Mouse (Mus musculus) c-Kit-positive CD71-negative TER-119-negative erythroid progenitor cells, embryonic 14.5 days (primary cell): Measurements from ENCODE around the gene Ybx3.
A peak's percentile ranks its signal among the peaks of the same experiment; 100 is the strongest.

Source experiments
- DNase-seq: peaks from one replicate; pipeline ENCODE4 v3.0.0-alpha.2; 2013; ENCODE audit warnings: low read depth

Gene Ybx3

DNA sequence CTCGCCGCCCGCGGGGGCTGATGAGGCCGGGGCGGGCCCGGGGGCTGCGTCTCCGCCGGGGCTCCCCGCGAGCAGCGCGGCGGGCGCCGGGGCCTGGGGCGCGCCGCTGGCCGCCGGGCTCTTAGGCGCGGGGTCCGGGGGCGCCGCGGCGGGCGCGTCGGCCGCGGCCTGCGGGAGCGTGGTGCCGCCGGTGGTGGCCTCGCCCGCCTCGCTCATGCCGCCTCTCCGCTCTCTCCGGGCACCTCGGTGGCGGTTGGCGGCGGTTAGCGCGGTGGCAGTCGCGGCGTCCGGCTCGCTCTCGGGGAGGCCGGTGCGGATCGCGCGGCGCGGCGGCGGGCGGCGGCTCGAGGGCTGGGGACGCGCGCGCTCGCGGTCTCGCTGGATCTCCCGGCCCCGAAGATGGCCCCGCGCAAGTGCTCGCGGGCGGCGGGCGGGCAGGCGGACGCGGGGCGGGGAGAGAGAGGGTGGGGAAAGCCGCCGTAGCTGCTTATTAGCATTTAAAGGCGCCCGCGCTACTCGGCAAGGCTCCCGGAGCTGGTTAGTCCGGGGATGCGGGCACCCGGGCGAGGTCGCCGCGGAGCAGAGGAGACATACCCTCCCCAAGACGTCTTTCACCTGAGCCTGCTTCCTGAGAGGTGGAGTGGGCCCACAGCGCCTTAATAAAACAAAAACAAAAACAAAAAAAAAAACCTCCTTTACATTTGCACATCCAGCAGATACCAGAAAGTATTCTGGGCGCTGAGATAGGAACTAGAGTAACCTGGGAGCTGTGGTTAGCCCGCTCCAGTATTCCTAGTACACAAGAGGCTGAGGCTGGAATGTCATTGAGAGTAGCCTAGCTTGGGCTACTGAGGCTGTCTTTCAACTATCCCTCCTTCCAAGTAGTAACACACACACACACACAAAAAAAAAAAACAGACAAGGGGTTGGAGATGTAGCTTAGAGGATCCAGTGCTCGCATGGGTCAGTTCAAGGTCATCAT lies at the start of gene Ybx3:
Gene Ybx3, minus strand, starts transcription at position 437 of the 982 bp plus-strand sequence.
- no peak for DNase-seq

DNA sequence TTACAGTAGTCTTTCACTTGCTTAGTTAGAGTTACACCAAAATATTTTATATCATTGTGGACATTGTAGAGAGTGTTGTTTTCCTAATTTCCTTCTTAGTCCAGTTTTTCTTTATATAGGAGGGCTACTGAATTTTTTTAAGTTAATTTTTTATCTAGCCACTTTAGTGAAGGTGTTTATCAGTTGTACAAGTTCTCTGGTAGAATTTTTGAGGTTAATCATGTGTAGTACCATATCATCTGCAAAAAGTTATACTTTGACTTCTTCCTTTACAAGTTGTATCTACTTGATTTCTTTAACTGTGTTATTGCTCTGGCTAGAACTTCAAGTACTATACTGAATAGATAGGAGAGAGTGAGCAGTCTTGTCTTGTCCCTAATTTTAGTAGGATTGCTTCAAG lies 48.4 kb upstream of the Ybx3 start:
- no peak for DNase-seq

DNA sequence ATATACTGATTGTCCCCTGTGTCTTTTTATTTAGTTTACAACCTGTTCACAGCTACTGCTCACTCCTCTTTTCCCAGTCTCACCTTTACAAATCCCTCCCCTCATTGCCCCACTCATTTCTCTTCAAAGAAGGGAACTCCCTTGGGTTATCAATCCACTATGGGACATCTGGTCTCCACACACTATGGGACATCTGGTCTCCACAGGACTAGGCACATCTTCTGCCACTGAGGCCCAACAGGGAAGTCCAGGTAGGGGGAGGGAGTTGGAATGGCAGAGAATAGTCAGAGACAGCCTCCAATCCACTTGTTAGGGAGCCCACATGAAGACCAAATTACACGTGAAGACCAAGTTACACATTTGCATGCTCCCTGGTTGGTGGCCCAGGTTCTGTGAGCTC lies 45.8 kb upstream of the Ybx3 start:
- DNase-seq, result no peak

DNA sequence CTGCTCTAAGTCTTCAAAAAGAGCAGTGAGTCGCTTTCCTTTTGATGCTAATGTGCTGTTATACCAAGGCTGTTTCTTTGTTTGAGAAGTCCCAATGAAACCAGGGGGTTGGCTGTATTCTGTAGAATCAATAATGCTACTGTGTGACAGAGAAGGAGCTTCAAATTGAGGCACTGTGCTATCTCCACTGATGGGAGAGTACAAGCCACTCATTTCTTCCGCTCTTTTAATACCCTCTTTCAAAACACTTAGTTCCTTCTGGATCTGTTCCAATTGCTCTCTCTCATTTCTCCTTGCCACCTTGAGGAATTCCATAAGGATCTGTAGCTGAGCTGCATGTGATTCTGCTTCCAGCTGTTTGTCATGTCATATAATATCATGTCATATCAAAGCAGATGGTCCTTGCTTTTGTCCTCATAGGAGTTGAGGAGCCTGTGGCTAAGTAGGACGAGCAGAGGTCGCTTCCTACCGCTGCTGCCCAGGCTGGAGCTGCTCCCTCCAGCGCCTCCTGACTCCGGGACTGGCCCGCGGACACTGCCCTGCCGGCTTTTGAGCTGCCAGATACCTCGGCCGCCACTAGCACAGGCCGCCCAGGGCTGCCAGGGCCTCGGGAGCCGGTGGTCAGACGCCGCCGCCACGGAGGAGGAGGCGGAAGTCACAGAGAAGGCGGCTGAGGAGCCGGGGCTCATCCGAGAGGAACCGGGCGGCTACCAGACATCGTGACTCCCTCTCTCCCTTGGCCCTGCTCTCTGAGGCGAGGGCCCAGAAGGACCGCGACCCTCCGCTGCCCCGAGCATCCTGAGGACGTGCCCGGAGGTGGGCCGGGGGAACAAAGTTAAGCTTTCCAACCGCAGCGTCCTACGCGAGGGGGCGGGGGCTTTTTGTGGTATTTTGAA lies 45.1 kb upstream of the Ybx3 start:
- no peak for DNase-seq

DNA sequence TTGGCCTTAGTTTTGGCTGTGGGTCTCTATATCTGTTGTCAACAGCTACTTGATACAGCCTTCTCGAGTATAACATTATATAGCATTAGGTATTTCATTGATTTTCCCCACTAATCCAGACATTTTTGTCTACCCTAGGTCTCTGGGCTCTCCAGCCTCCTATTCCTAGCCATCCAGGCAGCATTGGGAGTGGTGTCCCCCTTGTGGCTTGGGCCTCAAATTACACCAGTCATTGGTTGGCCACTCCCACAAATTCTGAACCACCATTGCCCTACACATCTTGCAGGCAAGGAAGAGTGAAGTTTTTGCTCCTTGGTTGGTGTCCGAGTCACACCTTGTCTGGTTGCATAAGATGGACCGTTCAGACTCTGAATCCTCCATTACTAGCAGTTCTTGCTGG lies 33.3 kb upstream of the Ybx3 start:
- DNase-seq, result peak; percentile 22

DNA sequence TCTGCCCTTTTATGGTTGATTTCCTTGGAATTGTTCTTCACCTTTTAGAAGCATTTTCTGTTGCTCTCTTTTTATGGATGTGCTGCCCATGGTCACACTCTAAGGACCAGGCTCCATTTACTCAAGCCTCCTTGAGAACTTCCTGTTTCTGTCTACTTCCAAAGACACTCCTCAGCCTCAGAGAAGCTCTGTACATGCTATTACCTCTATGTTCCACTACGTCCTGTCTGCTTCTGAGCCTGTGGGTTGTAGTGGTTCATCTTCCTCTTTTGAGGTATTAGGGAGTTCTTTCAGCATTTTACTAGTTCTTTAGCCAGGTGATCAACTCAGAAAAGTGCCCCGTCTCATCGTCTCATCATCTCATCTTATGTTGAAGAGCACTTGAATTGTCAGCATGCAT lies 31.3 kb upstream of the Ybx3 start:
- DNase-seq, result no peak

DNA sequence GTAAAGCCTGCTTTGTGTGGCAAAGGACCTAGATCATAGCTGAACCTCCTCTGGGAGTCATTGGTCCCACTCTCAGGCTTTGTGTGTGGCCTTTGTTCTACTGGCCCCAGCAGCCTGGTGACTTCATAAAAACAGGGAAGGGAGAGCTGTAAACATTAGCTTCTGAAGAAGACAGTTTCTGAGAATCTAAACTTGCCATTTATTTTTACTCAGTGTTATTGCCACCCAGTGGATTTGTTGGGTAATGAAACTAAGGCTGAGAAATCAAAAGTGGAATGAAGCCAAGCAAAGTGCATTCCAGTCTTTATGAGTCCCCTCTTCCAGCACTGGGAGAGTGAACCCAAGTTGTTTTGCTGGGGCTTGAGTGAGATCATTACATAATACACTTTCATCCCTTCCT lies 30.5 kb upstream of the Ybx3 start:
- peak; percentile 7 for DNase-seq

DNA sequence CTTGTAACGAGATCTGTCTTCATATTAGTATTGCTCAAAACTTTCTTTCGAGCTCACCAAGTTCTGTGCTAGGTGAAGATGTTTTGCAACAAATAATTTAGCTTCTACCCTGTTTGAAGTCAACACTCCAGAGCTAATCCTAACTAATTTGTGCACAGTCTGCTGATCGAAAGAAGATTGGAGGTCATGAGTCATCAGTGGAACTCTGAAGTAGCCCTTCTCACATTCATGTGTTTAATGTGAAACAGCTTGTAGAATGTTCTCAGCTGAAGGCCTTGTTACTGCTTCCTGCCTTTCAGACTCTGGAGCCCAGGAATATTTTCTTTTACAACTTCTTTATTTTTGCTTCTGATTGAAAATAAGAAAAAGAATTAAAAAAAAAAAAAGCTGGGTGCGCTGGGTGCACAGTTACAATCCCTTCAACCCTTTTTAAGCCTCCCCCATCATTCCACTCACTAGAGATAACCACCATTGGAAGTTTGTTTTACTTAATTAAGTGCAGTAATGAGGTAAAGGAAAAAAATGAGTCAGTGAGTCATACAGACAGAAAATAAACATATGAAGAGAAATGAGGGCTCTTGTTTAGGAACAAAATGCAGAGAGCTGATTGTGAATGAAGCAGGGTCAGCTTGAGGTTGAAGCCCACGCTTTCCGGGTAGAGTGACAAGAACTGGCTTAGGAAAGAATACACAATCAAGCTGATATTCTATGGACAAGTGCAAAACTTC lies 23.0 kb upstream of the Ybx3 start:
- DNase-seq, result no peak

DNA sequence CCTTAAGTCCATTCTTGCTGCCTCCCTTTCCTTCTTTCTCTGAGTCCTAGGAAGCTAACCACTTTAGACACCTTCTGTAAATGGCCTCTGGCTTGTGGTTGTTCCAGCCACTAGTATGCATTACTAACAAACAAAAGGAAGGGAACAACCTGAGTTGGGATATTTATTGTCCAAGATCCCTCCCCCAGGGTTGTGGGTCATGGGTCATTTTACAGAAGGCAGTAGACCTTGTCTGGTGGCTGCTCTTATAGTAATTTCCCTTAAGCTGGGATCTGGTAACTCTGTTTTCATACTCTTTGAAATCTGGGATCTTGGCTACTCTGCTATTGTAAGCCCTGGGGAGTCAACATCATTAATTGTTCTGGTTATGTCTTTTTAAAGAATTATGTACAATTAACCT lies 18.7 kb upstream of the Ybx3 start:
- no peak for DNase-seq

DNA sequence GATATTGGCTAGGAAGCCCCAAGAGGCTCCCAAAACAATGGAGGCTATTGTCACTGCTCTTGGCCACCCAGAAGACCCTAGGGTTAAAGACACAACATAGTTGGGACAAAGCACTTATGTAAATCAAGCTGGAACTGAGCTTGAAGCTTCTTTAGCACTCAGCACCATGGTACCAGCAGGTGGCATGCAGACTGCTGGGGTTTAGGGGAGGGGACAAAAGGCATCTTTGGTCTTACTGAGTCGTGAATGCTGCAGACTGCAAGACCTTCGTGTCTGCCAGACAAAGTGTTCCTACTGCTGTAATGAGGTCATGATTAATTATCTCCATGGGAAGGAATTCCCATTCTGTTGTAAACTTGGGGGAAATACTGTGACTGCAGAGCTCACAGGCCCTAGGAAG lies 17.6 kb upstream of the Ybx3 start:
- DNase-seq, result no peak

DNA sequence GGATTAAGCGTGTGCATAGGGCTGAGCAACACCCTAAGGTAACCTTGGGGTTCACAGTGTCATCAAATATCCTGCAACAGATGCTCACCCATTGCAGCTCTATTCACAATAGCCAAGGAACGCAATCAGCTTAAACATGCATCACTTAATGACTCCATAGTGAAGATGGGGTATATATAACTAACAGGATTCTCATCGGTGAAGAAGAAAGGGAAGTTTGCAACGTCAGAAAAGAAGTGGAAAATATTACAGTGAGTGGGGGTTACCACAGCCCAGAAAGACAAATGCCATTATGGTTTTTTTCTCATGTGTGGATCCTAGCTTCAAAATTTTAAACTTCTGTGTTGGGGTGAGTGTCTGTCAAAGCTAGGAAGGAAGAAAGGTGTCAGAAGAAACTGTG lies 16.9 kb upstream of the Ybx3 start:
- DNase-seq, result no peak

DNA sequence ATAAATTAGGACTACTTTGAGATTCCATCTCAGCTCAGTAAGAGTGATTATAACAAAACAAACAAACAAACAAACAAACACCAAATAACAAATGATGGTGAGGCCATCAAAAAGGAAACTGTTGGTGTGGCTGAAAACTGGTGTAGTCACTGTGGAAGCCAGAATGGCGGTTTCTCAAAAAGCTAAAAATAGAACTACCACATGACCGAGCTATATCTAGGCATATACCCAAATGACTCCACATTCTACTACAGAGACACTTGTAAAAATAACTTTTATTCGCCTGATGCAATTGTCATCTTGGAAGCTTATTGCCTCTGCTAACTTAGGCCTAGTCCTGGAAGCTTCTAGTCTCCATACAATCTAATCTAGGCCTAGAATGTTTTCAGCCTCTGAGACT lies 16.0 kb upstream of the Ybx3 start:
- no peak for DNase-seq

DNA sequence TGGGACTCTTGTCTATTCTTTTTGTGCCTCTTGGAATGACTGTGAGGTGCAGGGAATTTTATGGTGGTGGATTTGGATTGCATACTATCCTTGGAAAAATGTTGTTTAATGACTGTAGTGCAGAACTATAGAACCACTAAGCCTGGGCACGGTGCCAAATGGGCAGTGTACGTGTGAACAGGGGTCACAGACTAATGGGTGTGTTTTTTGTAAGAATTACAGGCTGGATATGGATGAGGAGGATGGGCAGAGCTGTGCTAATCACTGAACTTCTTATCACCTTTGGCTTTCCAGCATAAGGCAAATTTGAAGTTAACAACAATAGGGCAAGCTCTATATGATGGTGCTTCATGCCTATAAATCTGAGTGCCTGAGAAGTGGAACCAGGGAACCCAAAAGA lies 14.8 kb upstream of the Ybx3 start:
- no peak for DNase-seq

DNA sequence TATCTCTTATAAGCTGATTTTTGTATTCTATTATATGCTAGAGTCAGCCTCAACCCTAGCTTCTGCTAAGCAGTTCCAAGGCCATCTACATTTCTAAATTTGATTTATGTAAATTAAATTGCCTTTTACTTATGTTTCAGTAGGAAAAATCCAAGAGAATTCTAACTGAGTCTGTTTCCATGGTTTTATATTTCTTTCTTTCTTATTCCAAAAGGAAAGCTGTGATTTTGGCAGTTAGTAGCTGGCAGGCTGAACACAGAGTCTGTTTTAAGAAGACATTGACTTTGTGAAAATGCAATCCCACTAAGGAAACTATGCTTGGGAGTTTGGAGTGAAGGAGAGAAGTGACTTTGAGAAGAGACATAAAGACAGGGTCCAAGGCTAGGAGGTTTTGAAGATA lies 14.3 kb upstream of the Ybx3 start:
- no peak for DNase-seq

DNA sequence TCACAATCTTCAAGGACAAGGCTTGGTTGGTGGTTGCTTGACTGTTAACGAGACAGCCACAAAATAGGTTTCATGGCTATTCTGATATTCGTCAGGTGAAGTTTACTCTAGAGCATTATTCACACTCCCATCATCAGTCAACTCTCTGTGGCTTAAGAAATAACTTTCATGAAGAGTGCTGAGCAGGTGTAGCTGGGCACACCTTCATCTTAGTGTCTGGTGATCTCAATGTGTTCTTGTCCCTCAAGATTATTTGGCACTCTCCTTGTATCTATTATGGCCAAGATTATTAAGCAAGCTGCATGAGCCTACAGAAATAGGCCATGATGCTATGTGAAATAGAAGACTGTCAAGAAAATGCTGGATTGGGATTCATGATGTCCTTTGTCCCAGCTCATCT lies 13.0 kb upstream of the Ybx3 start:
- no peak for DNase-seq

DNA sequence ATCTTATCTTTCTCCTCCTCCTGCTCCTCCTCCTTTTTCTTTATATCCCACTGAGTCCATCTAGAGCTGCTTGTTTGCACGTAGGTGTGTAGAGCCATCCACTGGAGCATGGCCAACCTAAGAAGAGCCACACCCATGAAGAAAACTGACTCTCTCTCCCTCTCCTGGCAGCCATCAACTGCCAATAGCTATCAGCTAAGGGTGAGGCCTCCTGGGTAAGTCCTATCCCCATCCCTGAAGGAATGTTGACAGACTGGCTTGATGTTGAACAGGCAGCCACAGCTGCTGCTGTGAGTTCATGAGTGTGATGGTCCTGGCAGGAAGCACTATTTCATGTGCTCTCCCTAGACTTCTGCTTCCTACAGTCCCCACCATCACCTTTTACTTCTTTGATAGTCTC lies 8.4 kb upstream of the Ybx3 start:
- no peak for DNase-seq

DNA sequence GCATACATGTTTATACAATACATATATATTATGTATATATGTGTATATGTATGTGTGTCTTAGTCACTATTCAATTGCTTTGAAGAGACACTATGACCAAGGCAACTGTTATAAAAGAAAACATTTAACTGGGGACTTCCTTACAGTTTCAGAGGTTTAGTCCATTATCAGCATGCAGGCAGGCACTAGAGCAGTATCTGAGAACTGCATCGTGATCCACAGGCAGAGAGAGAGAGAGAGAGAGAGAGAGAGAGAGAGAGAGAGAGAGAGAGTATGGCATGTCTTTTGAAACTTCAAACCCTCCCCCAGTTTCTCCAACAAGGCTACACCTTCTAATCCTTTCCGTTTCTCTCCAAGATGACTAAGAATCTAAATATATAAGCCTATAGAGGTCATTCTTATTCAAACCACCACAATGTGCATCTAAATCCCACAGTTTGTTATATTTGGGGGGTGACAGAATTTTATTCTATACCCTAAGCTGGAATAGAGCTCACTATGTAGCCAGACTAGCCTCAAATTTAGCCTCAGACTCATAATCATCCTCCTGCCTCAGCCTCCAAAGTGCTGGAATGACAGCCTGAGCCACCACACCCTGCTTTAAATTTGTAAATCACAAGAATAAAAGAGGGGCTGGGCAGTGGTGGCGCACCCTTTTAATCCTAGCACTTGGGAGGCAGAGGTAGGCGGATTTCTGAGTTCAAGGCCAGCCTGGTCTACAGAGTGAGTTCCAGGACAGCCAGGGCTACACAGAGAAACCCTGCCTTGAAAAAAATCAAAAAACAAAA lies 5.8 kb upstream of the Ybx3 start:
- DNase-seq, result no peak

DNA sequence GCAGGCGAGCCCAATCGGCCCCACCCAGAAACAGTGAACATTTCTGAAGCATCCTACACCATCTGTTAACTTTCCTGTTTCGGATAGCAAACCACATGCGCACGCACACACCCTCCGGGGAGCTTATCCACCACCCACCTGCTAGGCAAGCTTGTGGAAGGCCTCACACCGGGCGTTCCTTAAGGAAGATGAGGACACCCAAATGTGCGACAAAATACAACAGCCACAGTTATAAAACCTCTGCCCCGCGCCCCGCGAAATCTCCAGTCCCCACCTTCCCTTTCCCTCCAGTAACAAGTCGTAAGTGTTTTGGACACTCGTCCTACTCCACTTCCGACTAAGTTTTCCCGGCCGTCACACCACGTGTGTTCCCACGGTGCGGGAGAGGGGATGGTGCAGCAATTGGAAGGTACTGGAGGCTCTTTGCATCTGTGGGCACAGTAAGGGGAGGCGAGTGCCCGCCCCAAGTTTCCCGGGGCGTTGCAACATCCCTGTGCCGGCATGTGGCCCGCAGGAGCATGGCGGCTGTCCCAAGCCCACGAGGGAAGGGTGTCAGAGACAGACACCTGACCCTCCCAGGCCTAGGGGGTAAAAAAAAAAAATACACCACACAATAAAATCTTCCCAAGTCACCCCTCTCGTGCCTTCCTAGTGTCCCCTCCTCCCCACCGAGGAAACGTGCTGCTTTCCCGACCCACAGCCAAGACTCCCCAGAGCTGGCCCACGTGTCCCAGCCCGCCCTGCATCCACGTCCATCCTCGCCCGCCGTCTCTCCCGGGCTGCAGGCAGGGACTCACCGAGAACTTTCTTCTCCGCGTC lies 846 bp downstream of the Ybx3 start:
- DNase-seq, result peak; percentile 51

DNA sequence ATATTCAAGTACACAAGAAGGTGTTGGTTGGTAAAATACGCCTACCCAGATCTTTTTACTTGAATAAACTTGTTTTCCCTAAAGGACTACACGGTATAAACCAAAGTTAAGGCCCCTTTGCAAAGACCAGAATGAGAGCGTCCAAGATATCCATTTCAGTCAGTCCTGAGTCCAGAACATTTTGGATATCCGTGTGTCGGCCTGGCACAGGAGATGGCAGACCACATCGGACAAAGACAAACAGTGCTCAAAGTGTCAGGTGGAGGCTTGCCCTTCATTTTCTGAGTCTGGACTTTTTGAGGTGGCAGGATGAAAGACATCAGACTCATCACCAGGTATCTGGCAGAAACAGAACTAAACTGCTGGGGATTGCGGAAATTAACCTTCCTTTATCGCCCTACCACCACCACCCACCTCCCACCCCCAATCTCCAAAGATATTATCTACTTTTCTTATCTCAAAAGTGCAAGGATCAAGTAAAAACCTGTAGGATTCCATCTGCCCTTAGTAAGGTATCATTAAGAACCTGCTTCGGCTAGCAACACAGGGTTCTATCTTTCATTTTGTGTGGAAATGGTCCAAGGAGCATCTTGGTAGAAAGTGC lies 1.8 kb downstream of the Ybx3 start:
- DNase-seq, result no peak

DNA sequence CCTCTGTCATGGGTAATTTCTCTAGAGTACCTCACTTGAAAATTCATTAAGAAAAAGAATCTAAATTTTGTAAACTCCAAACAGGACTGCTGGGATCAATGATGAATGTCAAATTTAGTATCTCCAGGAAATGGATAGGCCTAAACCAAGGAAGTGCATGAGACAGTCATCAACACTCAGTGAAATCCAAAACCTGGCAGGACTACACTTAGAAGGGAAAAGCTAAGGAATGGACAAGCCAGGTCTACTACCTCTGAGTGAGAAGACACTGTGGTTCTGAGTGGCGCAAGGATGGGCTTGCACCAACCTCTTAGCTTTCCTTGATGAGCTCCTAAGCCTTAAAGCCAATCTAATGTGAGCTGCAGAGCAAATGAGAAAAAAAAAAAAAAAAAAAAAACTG lies 2.8 kb downstream of the Ybx3 start:
- DNase-seq, result no peak
